Mouse (Mus musculus): ENCODE data around the gene Enpp5. TPM values are rescaled to one million over a fixed set of nuclear protein-coding genes. Genes with fewer than 3 reads are reported as not detected.

The Enpp5 gene
- 89.5 and 98.4 TPM in 2 replicates for polyA plus RNA-seq (2012; rRNA removed)

DNA sequence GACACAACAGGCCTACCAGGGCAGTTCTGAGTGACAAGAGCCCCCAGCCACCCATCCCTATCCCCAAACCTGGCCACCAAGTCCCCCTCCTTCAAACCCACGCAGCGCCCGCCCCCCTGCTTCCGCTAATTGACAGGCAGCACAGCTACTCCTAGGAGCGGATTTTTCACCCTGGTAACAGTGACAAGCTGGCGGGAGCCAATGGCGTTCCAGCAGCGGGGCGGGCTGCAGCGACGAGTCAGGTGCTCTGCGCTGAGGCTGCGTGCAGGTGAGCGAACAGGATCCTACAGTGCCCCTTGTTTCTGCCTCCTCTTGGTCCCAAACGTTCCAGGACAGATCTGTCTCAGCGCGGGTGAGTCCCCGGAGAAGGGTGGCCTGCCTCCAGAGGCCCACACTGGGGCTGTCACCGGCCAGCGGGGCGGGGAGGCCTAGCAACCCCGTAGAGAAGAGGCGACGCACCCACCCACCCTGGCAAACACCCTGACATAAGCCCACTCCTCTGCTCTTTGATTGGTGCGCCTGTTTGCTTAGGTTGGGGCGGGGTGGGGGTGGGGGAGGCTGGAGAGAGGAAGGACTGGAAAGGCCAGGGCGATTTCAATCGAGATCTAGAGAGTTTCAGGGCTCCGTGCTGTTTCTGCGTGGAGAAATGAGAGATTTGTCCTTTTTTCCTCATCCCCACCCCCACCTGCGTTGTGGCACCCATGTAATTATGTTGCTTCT is at the start of gene Enpp5:
Enpp5 (plus strand) TSS at position 183 of the 720 bp plus-strand sequence.
- Histone ChIP-seq H3K4me1 (ENCODE audit: control insufficient read depth, insufficient read depth, low read length) (peaks cover 11% of the 10 kb centered on the region; the same call in 1 of the 2 replicates), H3K27ac (ENCODE audit: insufficient read depth, low read depth, low read length) (peak within 1 kb of the TSS; percentile 26; the same call in 1 of the 2 replicates), H3K36me3 (ENCODE audit: control insufficient read depth, insufficient read depth, low read length) (no peaks in the 10 kb centered on the region), H3K4me3 (ENCODE audit: insufficient read depth, low read depth, low read length) (peak within 1 kb of the TSS; percentile 77), H3K27me3 (replicated peaks; ENCODE audit: control insufficient read depth, insufficient read depth, low read length) (no peaks in the 10 kb centered on the region)
- 2% methylated on average over 31 of the region's 31 CpGs for WGBS
- TF ChIP-seq POLR2A (IDR thresholded peaks at IDR 0.05; ENCODE audit: low read depth, low read length): peak; percentile 44
- TF ChIP-seq CTCF (conservative IDR thresholded peaks at IDR 0.05; ENCODE audit: insufficient read depth, insufficient read length, low read depth, low read length): no peak
- peak; percentile 94 for DNase-seq

DNA sequence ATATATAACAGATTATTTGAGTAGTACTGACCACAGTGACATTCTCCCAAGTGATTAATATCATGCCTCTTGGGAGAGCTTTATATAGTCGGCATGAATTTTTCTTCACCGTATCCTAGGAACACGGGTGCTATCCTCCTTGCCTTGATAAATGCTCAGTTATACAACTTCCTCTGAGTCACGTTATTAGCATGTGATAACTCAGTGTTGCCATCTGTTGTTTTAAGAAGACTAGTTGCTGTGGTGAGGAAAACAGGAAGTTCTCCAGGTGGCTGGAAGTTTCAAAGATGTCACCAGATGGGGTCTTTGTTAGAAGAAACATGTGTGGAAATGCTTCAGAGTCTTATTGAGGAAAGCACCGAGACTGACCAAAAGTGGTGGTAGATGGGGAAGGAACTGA is 49.0 kb upstream of the Enpp5 start:
- 60% methylated on average over 5 of the region's 5 CpGs for WGBS
- DNase-seq: peak; percentile 9
- peaks cover 4% of the 10 kb centered on the region; the same call in 1 of the 2 replicates for H3K4me1 ChIP-seq (ENCODE audit: control insufficient read depth, insufficient read depth, low read length)
- TF ChIP-seq CTCF (conservative IDR thresholded peaks at IDR 0.05; ENCODE audit: insufficient read depth, insufficient read length, low read depth, low read length) (no peak), POLR2A (IDR thresholded peaks at IDR 0.05; ENCODE audit: low read depth, low read length) (no peak)
- H3K27me3 ChIP-seq (replicated peaks; ENCODE audit: control insufficient read depth, insufficient read depth, low read length): no peaks in the 10 kb centered on the region
- no peak overlapping the region for H3K27ac ChIP-seq (ENCODE audit: insufficient read depth, low read depth, low read length)
- H3K4me3 ChIP-seq (ENCODE audit: insufficient read depth, low read depth, low read length): no peak overlapping the region
- no peaks in the 10 kb centered on the region for H3K36me3 ChIP-seq (ENCODE audit: control insufficient read depth, insufficient read depth, low read length)

DNA sequence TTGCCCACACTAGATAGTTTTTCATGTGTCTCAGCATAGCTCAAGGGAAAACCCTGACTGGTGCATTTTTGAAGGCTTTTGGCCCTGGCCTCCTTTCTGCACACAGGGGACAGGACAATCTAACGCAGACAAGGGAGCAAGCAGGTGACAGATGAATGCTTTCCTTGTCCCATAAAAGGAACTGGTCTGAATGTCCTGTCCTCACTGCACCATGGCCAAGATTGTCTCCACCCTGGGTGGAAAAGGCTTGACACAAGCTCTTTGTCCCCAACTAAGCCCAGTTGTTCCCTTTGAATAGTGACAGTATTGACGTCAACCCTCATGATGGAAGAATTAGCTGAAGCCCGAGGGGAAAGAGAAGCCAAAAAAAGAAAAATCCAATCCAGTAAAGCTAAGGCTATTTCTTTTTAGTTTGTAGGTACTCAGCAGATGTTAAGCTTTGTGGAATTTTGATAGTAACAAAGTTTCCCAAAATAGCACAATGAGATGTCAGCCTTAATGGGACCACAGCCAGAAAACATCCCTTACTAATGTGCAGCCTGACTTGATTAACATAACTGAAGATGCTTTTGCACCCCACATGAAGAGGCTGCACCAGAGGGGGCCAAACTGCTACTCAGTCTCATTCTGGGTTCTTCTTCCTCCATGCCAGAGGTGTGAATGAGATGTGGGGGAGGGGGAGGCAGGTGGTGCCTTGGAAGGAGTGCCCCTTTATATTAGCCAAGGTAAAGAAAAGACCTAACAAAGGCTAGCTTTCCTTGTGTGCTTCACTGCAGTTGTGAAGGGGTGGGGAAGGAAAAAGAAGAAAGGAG is 47.6 kb upstream of the Enpp5 start:
- peak; percentile 34 for DNase-seq
- 68% methylated on average over 3 of the region's 3 CpGs for WGBS

DNA sequence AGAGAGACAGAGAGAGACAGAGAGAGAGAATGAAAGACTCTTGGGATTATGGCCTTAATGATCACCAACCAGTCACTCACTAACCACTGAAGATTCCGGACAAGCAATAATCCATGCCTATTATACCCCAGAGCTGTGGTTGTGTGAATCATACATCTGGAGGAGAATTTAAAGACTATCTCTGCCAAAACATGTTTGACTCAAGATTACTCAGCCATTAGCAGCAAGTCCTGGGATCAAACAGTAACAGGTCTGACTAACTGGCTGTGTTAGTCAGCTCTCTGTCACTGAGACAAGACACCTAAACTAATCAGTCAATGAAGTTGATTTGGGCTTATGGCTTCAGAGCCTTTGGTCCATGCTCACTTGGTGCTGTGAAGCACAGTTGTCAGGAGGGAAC is 43.6 kb upstream of the Enpp5 start:
- Histone ChIP-seq H3K4me1 (ENCODE audit: control insufficient read depth, insufficient read depth, low read length) (no peaks in the 10 kb centered on the region), H3K36me3 (ENCODE audit: control insufficient read depth, insufficient read depth, low read length) (no peaks in the 10 kb centered on the region), H3K4me3 (ENCODE audit: insufficient read depth, low read depth, low read length) (no peak overlapping the region), H3K27me3 (replicated peaks; ENCODE audit: control insufficient read depth, insufficient read depth, low read length) (no peaks in the 10 kb centered on the region), H3K27ac (ENCODE audit: insufficient read depth, low read depth, low read length) (no peak overlapping the region)
- no peak for DNase-seq
- TF ChIP-seq CTCF (conservative IDR thresholded peaks at IDR 0.05; ENCODE audit: insufficient read depth, insufficient read length, low read depth, low read length): no peak
- no peak for TF ChIP-seq POLR2A (IDR thresholded peaks at IDR 0.05; ENCODE audit: low read depth, low read length)
- 98% methylated on average over 1 of the region's 1 CpGs for WGBS

More for the DNA sequence above, 47.6 kb upstream of the Enpp5 start:
- Histone ChIP-seq H3K36me3 (ENCODE audit: control insufficient read depth, insufficient read depth, low read length) (no peaks in the 10 kb centered on the region), H3K27me3 (replicated peaks; ENCODE audit: control insufficient read depth, insufficient read depth, low read length) (no peaks in the 10 kb centered on the region), H3K4me1 (ENCODE audit: control insufficient read depth, insufficient read depth, low read length) (peaks cover 4% of the 10 kb centered on the region; the same call in 1 of the 2 replicates), H3K4me3 (ENCODE audit: insufficient read depth, low read depth, low read length) (no peak overlapping the region), H3K27ac (ENCODE audit: insufficient read depth, low read depth, low read length) (0 out of 2 replicates have a peak overlapping the region, but pooled peaks have one; percentile 8)
- TF ChIP-seq POLR2A (IDR thresholded peaks at IDR 0.05; ENCODE audit: low read depth, low read length): no peak
- TF ChIP-seq CTCF (conservative IDR thresholded peaks at IDR 0.05; ENCODE audit: insufficient read depth, insufficient read length, low read depth, low read length): no peak

DNA sequence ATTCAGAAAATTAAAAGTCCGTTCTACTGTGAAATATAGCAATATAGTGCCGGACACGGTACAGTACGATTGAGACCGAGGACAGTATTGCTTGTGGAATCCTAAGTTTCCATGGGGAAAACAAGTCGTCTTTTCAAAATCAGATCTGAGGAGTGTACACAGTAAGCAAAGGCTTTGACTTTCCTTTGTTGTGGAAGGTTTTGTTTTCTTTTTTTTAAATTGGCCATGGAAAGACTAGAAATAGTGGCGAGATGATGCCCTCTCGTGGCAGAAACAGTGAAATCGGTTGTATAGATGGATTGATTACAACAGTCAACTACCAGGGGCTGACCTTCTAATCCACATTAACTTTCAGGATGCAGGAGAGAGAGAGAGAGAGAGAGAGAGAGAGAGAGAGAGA is 40.0 kb upstream of the Enpp5 start:
- DNase-seq: peak; percentile 39
- no peaks in the 10 kb centered on the region for H3K36me3 ChIP-seq (ENCODE audit: control insufficient read depth, insufficient read depth, low read length)
- no peak for TF ChIP-seq CTCF (conservative IDR thresholded peaks at IDR 0.05; ENCODE audit: insufficient read depth, insufficient read length, low read depth, low read length)
- 61% methylated on average over 9 of the region's 9 CpGs for WGBS
- no peak overlapping the region for H3K27ac ChIP-seq (ENCODE audit: insufficient read depth, low read depth, low read length)
- H3K4me1 ChIP-seq (ENCODE audit: control insufficient read depth, insufficient read depth, low read length): no peaks in the 10 kb centered on the region
- H3K27me3 ChIP-seq (replicated peaks; ENCODE audit: control insufficient read depth, insufficient read depth, low read length): no peaks in the 10 kb centered on the region
- H3K4me3 ChIP-seq (ENCODE audit: insufficient read depth, low read depth, low read length): no peak overlapping the region

DNA sequence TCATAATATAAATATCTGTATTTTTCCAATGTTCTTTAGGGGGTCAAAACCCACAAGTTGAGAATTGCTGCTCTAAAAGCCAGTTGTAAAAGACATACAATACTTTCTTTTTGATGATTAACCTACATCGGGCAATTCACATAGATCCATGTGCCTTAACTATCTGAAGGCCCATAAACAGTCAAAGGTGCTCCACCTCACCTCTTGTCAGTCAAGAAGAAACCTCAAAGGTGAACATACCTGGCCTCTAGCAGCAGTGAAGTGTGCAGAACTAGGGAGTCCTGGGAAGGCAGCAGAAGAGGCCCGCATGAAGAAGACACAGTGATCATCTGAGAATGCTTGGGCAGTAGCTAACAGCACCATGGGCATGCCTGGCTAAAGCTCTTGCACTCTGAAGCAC is 38.2 kb upstream of the Enpp5 start:
- TF ChIP-seq CTCF (conservative IDR thresholded peaks at IDR 0.05; ENCODE audit: insufficient read depth, insufficient read length, low read depth, low read length) (no peak), POLR2A (IDR thresholded peaks at IDR 0.05; ENCODE audit: low read depth, low read length) (no peak)
- Histone ChIP-seq H3K4me1 (ENCODE audit: control insufficient read depth, insufficient read depth, low read length) (no peaks in the 10 kb centered on the region), H3K4me3 (ENCODE audit: insufficient read depth, low read depth, low read length) (no peak overlapping the region), H3K36me3 (ENCODE audit: control insufficient read depth, insufficient read depth, low read length) (no peaks in the 10 kb centered on the region), H3K27ac (ENCODE audit: insufficient read depth, low read depth, low read length) (no peak overlapping the region), H3K27me3 (replicated peaks; ENCODE audit: control insufficient read depth, insufficient read depth, low read length) (no peaks in the 10 kb centered on the region)
- no peak for DNase-seq
- WGBS: 92% methylated on average over 2 of the region's 2 CpGs

DNA sequence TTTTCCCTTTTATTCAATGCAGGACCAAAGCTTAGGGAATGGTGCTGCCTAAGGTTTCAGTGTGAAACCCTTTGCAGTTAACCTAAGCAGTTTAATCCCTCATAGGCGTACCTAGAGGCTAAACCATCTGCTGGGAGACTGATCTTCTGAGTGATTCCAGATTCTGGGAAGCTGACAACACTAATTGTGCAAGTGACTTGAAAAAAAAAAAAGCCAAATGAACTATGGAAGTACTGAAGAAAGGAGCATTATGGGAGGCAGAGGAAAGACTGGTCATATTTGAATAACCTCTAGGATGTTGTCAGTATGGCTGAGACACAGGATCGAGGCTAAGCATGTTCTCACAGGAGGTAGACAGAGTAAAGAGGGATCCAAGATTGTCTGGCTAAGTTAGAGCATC is 36.3 kb upstream of the Enpp5 start:
- TF ChIP-seq CTCF (conservative IDR thresholded peaks at IDR 0.05; ENCODE audit: insufficient read depth, insufficient read length, low read depth, low read length) (no peak), POLR2A (IDR thresholded peaks at IDR 0.05; ENCODE audit: low read depth, low read length) (no peak)
- Histone ChIP-seq H3K27me3 (replicated peaks; ENCODE audit: control insufficient read depth, insufficient read depth, low read length) (no peaks in the 10 kb centered on the region), H3K4me3 (ENCODE audit: insufficient read depth, low read depth, low read length) (no peak overlapping the region), H3K36me3 (ENCODE audit: control insufficient read depth, insufficient read depth, low read length) (no peaks in the 10 kb centered on the region), H3K4me1 (ENCODE audit: control insufficient read depth, insufficient read depth, low read length) (no peaks in the 10 kb centered on the region), H3K27ac (ENCODE audit: insufficient read depth, low read depth, low read length) (no peak overlapping the region)
- DNase-seq: no peak
- WGBS: 85% methylated on average over 2 of the region's 2 CpGs

All from kidney, adult 2 months (tissue).